Mouse (Mus musculus) liver, embryonic 13.5 days (tissue): ENCODE results near the gene Dll4. TPM values are rescaled to one million over a fixed set of nuclear protein-coding genes. Genes with fewer than 3 reads are reported as not detected.
A peak's percentile ranks its signal among the peaks of the same experiment; 100 is the strongest.

Source experiments
- ATAC-seq: fragments of 200-750 bp; cut with Nextera tagmentation; 2 replicates; pipeline ENCODE4 v1.8.0; 2017; ENCODE audit warnings: low read depth, mild to moderate bottlenecking, moderate number of reproducible peaks, moderate library complexity
- DNase-seq: peaks from one replicate; pipeline ENCODE4 v3.0.0; 2022
- H3K27ac ChIP-seq: fragments of 300-500 bp; sonication (generic); 2 replicates; pipeline ENCODE4 v1.5.1; 2015; ENCODE audit warnings: moderate library complexity, mild to moderate bottlenecking, inconsistent platforms
- H3K27me3 ChIP-seq: fragments of 300-500 bp; sonication (generic); 2 replicates; pipeline ENCODE4 v1.6.1; 2015; ENCODE audit warnings: mild to moderate bottlenecking, inconsistent platforms
- H3K36me3 ChIP-seq: fragments of 300-500 bp; sonication (generic); 2 replicates; pipeline ENCODE4 v1.6.1; 2015; ENCODE audit warnings: mild to moderate bottlenecking, inconsistent platforms
- H3K4me1 ChIP-seq: fragments of 300-500 bp; sonication (generic); replicated peaks from 2 replicates; pipeline ENCODE4 v1.6.1; 2015; ENCODE audit warnings: inconsistent platforms
- H3K4me2 ChIP-seq: fragments of 300-500 bp; sonication (generic); 2 replicates; pipeline ENCODE4 v1.6.1; 2015; ENCODE audit warnings: inconsistent platforms, mild to moderate bottlenecking, moderate library complexity
- H3K4me3 ChIP-seq: fragments of 300-500 bp; sonication (generic); replicated peaks from 2 replicates; pipeline ENCODE4 v1.5.1; 2015; ENCODE audit warnings: mild to moderate bottlenecking, inconsistent platforms
- H3K9ac ChIP-seq: fragments of 300-500 bp; sonication (generic); 2 replicates; pipeline ENCODE4 v1.6.1; 2015; ENCODE audit warnings: mild to moderate bottlenecking, inconsistent platforms
- H3K9me3 ChIP-seq: fragments of 300-500 bp; sonication (generic); replicated peaks from 2 replicates; pipeline ENCODE4 v1.6.1; 2016; ENCODE audit warnings: inconsistent platforms
- WGBS: fragments of 180-500 bp; shearing (Covaris S2); methylation state at CpG from one replicate; pipeline ENCODE4 v1.1.7; 2015; ENCODE audit not compliant: insufficient replicate concordance; 5-methylcytosine and 5-hydroxymethylcytosine counted together
- polyA plus RNA-seq: library from polyadenylated mRNA; unstranded; fragments of >200 nt; fragmentation: Nextera tagmentation; extraction: Ambion mirVana; gene quantifications from 2 replicates; pipeline ENCODE4 v1.2.1, GENCODE M21; 2015

The Dll4 gene
- polyA plus RNA-seq, 1 experiment from 2014 or later = 1.9 TPM

DNA sequence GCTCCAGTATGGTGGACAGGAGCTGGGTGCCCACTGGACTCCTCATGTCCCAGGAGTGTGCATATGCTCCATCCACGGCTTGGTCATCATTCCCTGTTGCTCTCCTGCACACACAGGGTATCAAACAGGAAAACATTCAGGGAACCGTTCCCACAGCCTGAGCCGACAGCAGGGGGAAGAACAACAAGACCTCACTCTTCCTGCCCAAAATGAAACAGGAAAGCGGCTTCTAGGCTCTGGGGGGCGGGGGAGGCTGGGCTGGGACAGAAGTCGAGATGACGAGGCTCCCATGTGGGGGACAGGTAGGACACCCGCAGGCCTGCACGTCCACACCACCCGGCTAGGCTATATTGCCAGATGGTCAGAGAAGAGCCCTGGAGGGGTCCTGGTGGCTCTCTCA is 10.9 kb downstream of the Dll4 start:
- no peak for ATAC-seq
- H3K9ac ChIP-seq = no peak overlapping the region
- H3K4me1 ChIP-seq = peaks cover 19% of the 10 kb centered on the region
- no peak for DNase-seq
- H3K9me3 ChIP-seq = no peaks in the 10 kb centered on the region
- no peak overlapping the region; the same call in 1 of the 2 replicates for H3K27ac ChIP-seq
- no peaks in the 10 kb centered on the region for H3K36me3 ChIP-seq
- 38% methylated on average over 10 of the region's 10 CpGs for WGBS
- H3K4me2 ChIP-seq = no peak overlapping the region
- peaks cover 50% of the 10 kb centered on the region for H3K27me3 ChIP-seq
- H3K4me3 ChIP-seq = no peak overlapping the region

DNA sequence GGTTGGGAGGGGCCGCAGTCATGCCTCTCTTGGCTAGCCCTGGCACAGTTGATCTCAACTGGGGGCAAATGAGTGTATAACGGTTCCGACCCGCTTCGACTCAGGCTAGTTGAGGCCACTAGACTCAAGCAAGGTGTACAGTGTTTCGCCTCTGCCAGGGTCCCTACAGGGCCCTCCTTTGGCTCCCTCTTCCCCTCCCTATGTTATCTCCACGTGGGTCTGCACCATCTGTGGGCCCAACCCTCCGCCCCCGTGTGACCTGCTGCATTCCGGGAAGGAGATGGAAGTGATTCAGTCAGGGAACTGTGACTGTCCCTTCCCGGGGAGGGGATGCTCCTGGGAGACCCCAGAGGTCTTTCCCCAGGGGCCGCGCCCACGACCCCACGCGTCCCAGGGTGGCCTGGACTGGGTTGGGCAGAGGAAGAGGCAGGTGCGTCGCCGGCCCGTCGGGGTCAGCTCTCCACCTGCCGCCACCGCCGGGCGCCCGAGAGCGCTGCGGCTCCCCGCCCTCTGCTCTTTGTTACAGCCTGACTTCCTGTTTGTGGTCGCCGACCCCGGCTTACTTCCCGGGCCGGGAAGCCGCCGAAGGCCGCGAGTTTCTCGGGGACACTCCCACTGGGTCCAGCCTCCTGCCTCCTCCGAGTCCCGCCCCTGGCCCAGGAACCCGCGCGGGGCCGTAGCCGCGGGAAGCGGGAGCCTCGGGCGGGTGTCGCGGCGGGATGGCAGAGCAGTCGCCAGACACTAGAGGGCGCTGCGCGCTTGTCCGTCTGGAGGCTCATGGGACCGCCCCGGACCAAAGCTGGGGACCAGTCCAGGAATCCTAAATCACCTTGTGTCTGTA is 12.1 kb downstream of the Dll4 start:
- ATAC-seq = peak; percentile 81
- 6% methylated on average over 60 of the region's 60 CpGs for WGBS
- Histone ChIP-seq H3K9me3 (no peaks in the 10 kb centered on the region), H3K36me3 (no peaks in the 10 kb centered on the region), H3K4me3 (peak overlapping the region; percentile 64), H3K4me2 (peak overlapping the region; percentile 82), H3K27me3 (peaks cover 38% of the 10 kb centered on the region), H3K9ac (peak overlapping the region; percentile 72), H3K27ac (peak overlapping the region; percentile 23; the same call in 1 of the 2 replicates), H3K4me1 (peaks cover 19% of the 10 kb centered on the region)
- DNase-seq = peak; percentile 69

DNA sequence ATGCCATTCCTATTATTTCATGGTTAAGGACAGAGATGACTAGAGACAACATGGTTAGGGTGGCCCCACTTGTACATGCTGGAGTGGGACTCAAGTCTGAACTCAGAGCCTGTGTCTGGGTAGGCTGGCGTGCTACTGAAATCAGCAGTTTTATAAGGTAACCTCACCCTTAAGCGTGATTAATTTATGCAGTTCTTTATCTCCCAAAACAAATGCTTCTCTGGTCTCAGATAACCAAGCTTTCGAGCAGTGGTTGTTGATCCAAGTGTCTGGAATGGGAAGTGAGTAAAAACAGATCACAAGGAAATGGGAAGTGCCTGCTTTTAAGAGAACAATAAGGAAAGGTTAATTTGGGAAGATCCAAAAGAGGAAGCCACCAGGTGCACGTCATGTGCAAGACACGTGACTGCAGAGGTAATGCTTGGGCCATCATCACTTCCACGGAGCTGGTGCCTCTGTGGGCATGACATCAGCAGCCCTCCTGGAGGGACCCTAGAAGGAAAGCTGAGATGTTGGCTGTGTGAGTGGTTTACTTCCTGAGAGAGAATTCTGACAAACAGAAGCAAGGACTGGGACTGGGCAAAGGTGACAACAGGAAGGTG is 19.1 kb downstream of the Dll4 start:
- H3K9me3 ChIP-seq = no peaks in the 10 kb centered on the region
- peaks cover 5% of the 10 kb centered on the region for H3K4me1 ChIP-seq
- 15% methylated on average over 6 of the region's 6 CpGs for WGBS
- H3K4me3 ChIP-seq = no peak overlapping the region
- ATAC-seq (no peak), DNase-seq (no peak)
- H3K4me2 ChIP-seq = no peak overlapping the region
- no peak overlapping the region for H3K9ac ChIP-seq
- H3K27ac ChIP-seq = no peak overlapping the region
- H3K36me3 ChIP-seq = no peaks in the 10 kb centered on the region
- H3K27me3 ChIP-seq = peaks cover 16% of the 10 kb centered on the region

DNA sequence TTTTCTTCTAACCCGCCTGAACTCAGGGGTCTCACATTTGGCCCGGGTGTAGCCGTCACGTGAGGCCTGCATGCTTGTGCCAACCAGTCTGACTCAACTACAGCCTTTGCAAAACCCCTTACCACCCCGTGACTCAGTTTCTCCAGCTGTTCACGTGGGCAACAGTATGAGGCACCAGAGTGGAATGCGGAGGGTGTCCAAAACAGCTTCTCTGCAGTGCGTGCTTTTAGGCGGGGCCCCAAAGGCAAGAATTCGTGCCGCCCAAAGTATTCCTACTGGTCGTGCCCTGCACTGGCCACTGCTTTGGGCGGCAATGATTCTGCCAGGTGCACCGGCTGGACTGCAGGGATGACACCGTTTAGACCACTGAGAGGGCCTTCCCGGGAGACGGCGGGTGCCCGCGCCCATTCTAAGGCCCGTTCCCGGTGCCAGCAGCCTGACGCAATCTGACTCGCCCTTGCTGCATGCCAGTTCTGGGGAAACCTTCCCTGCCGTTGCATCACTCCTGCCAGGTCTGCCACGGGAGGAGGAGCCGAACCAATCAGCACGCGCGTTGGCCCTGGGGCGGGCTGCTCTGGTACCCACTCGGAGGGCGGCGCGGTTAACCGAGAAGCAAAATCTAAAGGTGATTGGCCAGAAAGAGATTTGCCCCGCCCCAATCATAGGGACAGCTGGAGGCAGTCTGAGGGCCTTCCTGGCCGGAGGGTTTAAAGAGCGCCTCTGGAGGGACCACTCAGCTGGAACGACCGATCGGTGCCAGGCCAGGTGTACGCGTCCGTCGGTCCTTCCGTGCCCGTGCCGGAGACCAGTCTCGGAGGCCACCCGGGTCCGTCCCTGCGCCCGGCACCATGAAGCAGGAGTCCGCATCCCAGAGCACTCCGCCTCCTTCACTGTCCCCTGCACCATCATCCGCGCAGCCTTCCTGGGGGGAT is 25.2 kb downstream of the Dll4 start, which contains the start of gene Chac1:
Gene Chac1 (plus strand): TSS at position 675 of the 932 bp plus-strand sequence.
- H3K9ac ChIP-seq = peak within 1 kb of the TSS; percentile 75
- WGBS = 7% methylated on average over 58 of the region's 58 CpGs
- H3K27me3 ChIP-seq = peaks cover 46% of the 10 kb centered on the region
- H3K4me1 ChIP-seq = peaks cover 15% of the 10 kb centered on the region
- peak within 1 kb of the TSS; percentile 69 for H3K4me3 ChIP-seq
- ATAC-seq (peak; percentile 96), DNase-seq (peak; percentile 85)
- no peaks in the 10 kb centered on the region for H3K9me3 ChIP-seq
- no peaks in the 10 kb centered on the region for H3K36me3 ChIP-seq
- H3K27ac ChIP-seq = 0 out of 2 replicates have a peak within 1 kb of the TSS, but pooled peaks have one; percentile 10
- peak within 1 kb of the TSS; percentile 85 for H3K4me2 ChIP-seq

DNA sequence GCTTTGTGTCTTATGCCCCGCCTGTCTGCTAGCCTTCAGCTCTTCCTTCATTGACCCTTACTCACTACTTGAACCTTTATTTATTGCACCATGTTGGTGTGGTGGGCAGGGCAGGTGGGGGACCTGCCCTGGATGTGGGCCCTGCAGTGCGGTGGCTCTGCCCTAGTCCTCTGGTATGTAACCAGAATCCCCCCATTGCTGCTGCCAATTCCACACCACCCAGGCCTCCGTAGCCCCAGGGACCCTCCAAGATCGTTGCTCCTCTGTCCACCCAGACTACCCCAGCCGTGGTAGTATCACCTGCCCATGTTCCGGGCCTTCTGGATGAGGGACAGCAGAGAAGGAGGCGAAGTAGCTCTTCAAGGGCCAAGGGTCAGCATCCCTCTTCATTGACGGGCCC is 28.1 kb downstream of the Dll4 start:
- ATAC-seq (no peak), DNase-seq (no peak)
- WGBS = 78% methylated on average over 8 of the region's 8 CpGs
- no peak overlapping the region for H3K9ac ChIP-seq
- H3K4me2 ChIP-seq = no peak overlapping the region
- H3K36me3 ChIP-seq = no peaks in the 10 kb centered on the region
- no peaks in the 10 kb centered on the region for H3K9me3 ChIP-seq
- H3K27ac ChIP-seq = no peak overlapping the region
- H3K4me1 ChIP-seq = peaks cover 24% of the 10 kb centered on the region
- H3K4me3 ChIP-seq = no peak overlapping the region
- peaks cover 41% of the 10 kb centered on the region for H3K27me3 ChIP-seq

- H3K27me3 ChIP-seq = peaks cover 30% of the 10 kb centered on the region
- H3K27ac ChIP-seq = no peak overlapping the region
- H3K4me2 ChIP-seq = no peak overlapping the region
- H3K36me3 ChIP-seq = no peaks in the 10 kb centered on the region
- DNase-seq (no peak), ATAC-seq (no peak)
- no peak overlapping the region for H3K9ac ChIP-seq
- WGBS = 81% methylated on average over 3 of the region's 3 CpGs
- H3K4me1 ChIP-seq = peaks cover 29% of the 10 kb centered on the region
- H3K9me3 ChIP-seq = no peaks in the 10 kb centered on the region
- no peak overlapping the region for H3K4me3 ChIP-seq
These were observed 29.5 kb downstream of the Dll4 start for GRCm38 (mm10) chr2:119355089-119355488.

DNA sequence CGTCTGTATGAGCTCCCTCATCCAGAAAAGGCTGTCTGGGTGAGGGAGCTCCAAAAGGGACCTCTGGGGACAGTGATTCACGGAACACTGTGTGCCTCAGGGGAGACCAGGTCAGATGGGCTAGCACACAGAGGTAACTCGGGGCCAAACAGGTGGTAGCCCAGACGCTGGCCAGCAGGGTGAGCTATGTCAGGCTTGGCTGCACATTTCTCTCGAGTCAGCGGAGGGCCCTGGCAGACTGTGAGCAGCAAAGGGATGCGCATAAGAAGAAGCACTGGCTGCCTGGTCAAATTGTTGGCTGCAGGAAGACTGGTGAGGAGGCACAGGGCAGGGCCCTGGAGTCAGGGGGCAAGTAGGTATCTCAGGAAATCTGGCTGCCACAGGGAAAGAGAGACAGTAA is 30.1 kb downstream of the Dll4 start:
- Histone ChIP-seq H3K4me1 (peaks cover 28% of the 10 kb centered on the region), H3K9ac (no peak overlapping the region), H3K4me2 (no peak overlapping the region), H3K36me3 (no peaks in the 10 kb centered on the region), H3K27ac (no peak overlapping the region), H3K27me3 (peaks cover 24% of the 10 kb centered on the region), H3K4me3 (no peak overlapping the region), H3K9me3 (no peaks in the 10 kb centered on the region)
- WGBS = 42% methylated on average over 7 of the region's 7 CpGs
- ATAC-seq (no peak), DNase-seq (no peak)

DNA sequence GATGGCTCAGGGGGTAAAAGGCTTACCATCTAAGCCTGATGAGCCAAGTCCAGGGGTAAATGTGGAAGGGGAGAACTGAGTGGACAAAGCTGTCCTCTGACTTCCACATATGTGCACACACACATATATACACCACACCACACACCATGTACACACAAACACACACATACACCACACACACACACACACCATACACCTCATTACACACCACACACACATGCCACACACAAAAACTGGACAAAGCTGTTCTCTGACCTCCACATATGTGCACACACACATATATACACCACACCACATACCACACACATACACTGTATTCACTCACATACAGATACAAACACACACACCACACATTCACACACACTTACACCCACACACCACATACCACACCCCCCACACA is 30.7 kb downstream of the Dll4 start:
- Histone ChIP-seq H3K9me3 (0 out of 2 replicates have a peak, but pooled peaks cover 5% of the 10 kb centered on the region), H3K9ac (no peak overlapping the region), H3K4me3 (no peak overlapping the region), H3K27ac (no peak overlapping the region), H3K27me3 (peaks cover 18% of the 10 kb centered on the region), H3K36me3 (no peaks in the 10 kb centered on the region), H3K4me1 (peaks cover 25% of the 10 kb centered on the region), H3K4me2 (no peak overlapping the region)
- DNase-seq (no peak), ATAC-seq (no peak)

DNA sequence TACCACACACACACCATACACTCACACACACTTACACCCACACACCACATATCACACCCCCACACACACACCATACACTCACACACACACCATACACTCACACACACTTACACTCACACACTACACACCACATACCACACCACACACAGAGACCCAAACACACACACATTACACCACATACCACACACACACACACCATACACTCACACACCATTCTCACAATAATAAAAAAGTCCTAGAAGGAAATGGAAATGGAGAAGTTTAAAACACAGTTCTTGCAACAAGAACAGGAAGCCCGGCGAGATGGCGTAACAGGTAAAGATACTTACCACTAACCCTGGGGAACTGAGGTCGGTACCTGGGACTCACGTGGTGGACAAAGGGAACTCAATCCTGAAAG is 31.2 kb downstream of the Dll4 start:
- H3K4me2 ChIP-seq = no peak overlapping the region
- ATAC-seq = no peak
- H3K27ac ChIP-seq = no peak overlapping the region
- peaks cover 21% of the 10 kb centered on the region for H3K4me1 ChIP-seq
- H3K27me3 ChIP-seq = peaks cover 13% of the 10 kb centered on the region
- peaks cover 10% of the 10 kb centered on the region; the same call in 1 of the 2 replicates for H3K9me3 ChIP-seq
- no peak for DNase-seq
- no peak overlapping the region for H3K4me3 ChIP-seq
- 62% methylated on average over 5 of the region's 5 CpGs for WGBS
- no peaks in the 10 kb centered on the region for H3K36me3 ChIP-seq
- H3K9ac ChIP-seq = no peak overlapping the region

GRCm38 (mm10) chr2:119358249-119358648 is 32.7 kb downstream of the Dll4 start:
- H3K36me3 ChIP-seq = no peaks in the 10 kb centered on the region
- DNase-seq = no peak
- H3K4me2 ChIP-seq = no peak overlapping the region
- ATAC-seq = no peak
- no peak overlapping the region for H3K27ac ChIP-seq
- 44% methylated on average over 6 of the region's 6 CpGs for WGBS
- peaks cover 21% of the 10 kb centered on the region for H3K4me1 ChIP-seq
- no peak overlapping the region for H3K4me3 ChIP-seq
- peaks cover 11% of the 10 kb centered on the region; the same call in 1 of the 2 replicates for H3K9me3 ChIP-seq
- 0 out of 2 replicates have a peak, but pooled peaks cover 3% of the 10 kb centered on the region for H3K27me3 ChIP-seq
- H3K9ac ChIP-seq = no peak overlapping the region
